Mouse (Mus musculus): ENCODE results near the gene Ankrd55. TPM values are rescaled to one million over a fixed set of nuclear protein-coding genes. Genes with fewer than 3 reads are reported as not detected.
A peak's percentile ranks its signal among the peaks of the same experiment; 100 is the strongest.
"Not testable (repeated sequence)": the region's sequence is repeated elsewhere in the genome, so short reads cannot be mapped to it uniquely, and the experiment has no call there.

Ankrd55 gene
- total and polyA plus RNA-seq, 3 experiments, result 0.57 to 1.6 (median 0.64) TPM

DNA sequence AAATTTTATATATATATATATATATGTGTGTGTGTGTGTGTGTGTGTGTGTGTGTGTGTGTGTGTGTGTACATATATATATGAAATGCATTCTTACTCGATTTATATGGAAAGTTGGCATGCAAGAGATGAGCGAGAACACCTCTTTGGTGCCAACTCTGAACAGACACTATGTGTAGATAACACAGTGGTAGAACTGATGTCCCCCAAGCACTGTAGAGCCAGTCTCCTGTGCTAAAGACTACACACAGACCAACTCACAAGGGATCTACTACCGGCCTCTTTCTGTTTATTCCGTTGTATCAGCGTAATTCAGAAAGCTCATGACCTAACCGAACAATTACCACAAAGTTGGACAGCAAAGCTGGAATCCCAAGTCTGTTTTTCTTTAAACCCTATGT, 6.2 kb downstream of the Ankrd55 start:
- 90% methylated on average over 6 of the region's 6 CpGs for WGBS
- H3K9ac ChIP-seq (ENCODE audit: low read depth, low read length), result no peak overlapping the region
- no peaks in the 10 kb centered on the region for H3K79me2 ChIP-seq (replicated peaks; ENCODE audit: control insufficient read depth, insufficient read depth, low read length)
- H3K4me1 ChIP-seq (ENCODE audit: control insufficient read depth, insufficient read depth, low read length), result no peaks in the 10 kb centered on the region
- H3K4me3 ChIP-seq, result no peak overlapping the region
- H3K27ac ChIP-seq, result no peak overlapping the region
- TF ChIP-seq EP300 (IDR thresholded peaks at IDR 0.05; ENCODE audit: insufficient read depth, low read depth, low read length), result no peak
- no peak for TF ChIP-seq CTCF (IDR thresholded peaks at IDR 0.05)
- no peak for TF ChIP-seq POLR2A (IDR thresholded peaks at IDR 0.05; ENCODE audit: insufficient read depth, low read depth, low read length)
- DNase-seq, result no peak
- intact Hi-C loops (cut with DNase I), result no loop called here
- no peaks in the 10 kb centered on the region for H3K36me3 ChIP-seq (ENCODE audit: control insufficient read depth, insufficient read depth, low read length)
- no peaks in the 10 kb centered on the region for H3K27me3 ChIP-seq (ENCODE audit: control insufficient read depth, insufficient read depth, low read length)

DNA sequence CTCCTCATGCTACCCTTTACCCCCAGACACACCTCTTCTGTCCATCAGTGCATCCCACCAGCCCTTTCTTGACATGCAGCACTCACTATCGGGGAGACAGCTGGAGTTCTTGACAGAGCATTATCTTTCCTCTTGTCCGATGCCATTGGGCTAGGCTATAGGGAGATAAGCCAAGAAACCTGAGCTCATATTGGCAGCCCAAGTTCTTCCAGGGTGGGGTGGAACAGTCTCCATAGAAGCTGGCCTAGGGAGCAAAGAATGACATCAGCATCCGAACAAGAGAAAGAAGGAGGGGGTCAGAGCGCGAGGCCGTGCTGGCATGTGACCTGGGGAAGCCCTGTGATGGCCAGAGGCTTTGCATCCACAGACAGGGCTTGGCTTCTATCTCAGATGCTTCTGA, 9.5 kb downstream of the Ankrd55 start:
- intact Hi-C loops (cut with DNase I), result no loop called here
- Histone ChIP-seq H3K4me1 (ENCODE audit: control insufficient read depth, insufficient read depth, low read length) (no peaks in the 10 kb centered on the region), H3K79me2 (replicated peaks; ENCODE audit: control insufficient read depth, insufficient read depth, low read length) (no peaks in the 10 kb centered on the region), H3K27ac (no peak overlapping the region), H3K36me3 (ENCODE audit: control insufficient read depth, insufficient read depth, low read length) (no peaks in the 10 kb centered on the region), H3K4me3 (no peak overlapping the region), H3K9ac (ENCODE audit: low read depth, low read length) (no peak overlapping the region), H3K27me3 (ENCODE audit: control insufficient read depth, insufficient read depth, low read length) (no peaks in the 10 kb centered on the region)
- 59% methylated on average over 6 of the region's 6 CpGs for WGBS
- no peak for TF ChIP-seq EP300 (IDR thresholded peaks at IDR 0.05; ENCODE audit: insufficient read depth, low read depth, low read length)
- no peak for TF ChIP-seq CTCF (IDR thresholded peaks at IDR 0.05)
- no peak for TF ChIP-seq POLR2A (IDR thresholded peaks at IDR 0.05; ENCODE audit: insufficient read depth, low read depth, low read length)
- peak; percentile 23 to 27 for DNase-seq

DNA sequence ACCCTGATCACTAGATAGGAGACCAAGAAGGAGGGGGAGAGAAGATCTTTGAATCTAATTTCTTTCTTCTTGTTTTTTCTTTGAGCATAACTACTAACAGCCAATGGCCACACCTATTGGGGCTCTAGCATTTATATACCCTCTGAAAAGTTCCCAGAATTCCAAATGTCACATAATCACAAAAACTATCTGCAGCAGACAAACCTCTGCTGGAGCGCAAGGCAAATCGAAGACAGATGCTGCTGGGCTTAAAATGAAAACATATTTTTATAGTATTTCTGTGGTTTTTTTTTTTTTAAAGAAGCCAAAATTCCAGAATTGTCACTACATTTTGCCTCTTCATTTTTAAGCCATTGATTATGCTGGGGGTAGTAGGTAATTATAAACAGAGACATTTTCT, 15.2 kb downstream of the Ankrd55 start:
- TF ChIP-seq EP300 (IDR thresholded peaks at IDR 0.05; ENCODE audit: insufficient read depth, low read depth, low read length) (no peak), POLR2A (IDR thresholded peaks at IDR 0.05; ENCODE audit: insufficient read depth, low read depth, low read length) (no peak), CTCF (IDR thresholded peaks at IDR 0.05) (no peak)
- Histone ChIP-seq H3K9ac (ENCODE audit: low read depth, low read length) (no peak overlapping the region), H3K4me3 (no peak overlapping the region), H3K27ac (no peak overlapping the region), H3K79me2 (replicated peaks; ENCODE audit: control insufficient read depth, insufficient read depth, low read length) (no peaks in the 10 kb centered on the region), H3K36me3 (ENCODE audit: control insufficient read depth, insufficient read depth, low read length) (no peaks in the 10 kb centered on the region), H3K27me3 (ENCODE audit: control insufficient read depth, insufficient read depth, low read length) (no peaks in the 10 kb centered on the region), H3K4me1 (ENCODE audit: control insufficient read depth, insufficient read depth, low read length) (no peaks in the 10 kb centered on the region)
- 95% methylated on average over 2 of the region's 2 CpGs for WGBS
- no peak for DNase-seq
- intact Hi-C loops (cut with DNase I), result no loop called here

DNA sequence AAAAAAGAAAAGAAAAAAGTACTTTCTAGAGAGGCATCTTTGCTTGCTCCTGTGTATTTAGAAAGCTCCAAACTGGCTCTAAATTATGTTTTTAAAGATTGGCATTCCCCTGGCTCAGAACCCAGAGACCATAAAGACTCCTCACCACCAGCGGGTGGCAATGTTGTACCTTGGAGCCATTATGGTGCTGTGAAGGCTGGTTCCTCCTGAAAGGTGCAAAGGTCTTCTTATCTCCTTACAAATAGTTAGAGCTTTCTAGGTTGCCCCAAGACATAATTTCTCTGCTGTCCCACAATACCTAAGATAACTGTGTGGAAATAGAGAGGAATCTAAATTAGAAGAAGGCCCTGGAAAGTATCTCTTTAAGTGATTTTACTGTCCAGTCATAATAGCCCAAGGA, 20.4 kb downstream of the Ankrd55 start:
- no peak overlapping the region for H3K9ac ChIP-seq (ENCODE audit: low read depth, low read length)
- H3K27me3 ChIP-seq (ENCODE audit: control insufficient read depth, insufficient read depth, low read length), result no peaks in the 10 kb centered on the region
- H3K4me3 ChIP-seq, result no peak overlapping the region
- intact Hi-C loops (cut with DNase I), result loop anchor here (1.0 kb wide), 2 partner anchors 201 to 222 kb away; no protein-coding TSS in a partner anchor
- no peaks in the 10 kb centered on the region for H3K36me3 ChIP-seq (ENCODE audit: control insufficient read depth, insufficient read depth, low read length)
- H3K4me1 ChIP-seq (ENCODE audit: control insufficient read depth, insufficient read depth, low read length), result no peaks in the 10 kb centered on the region; the same call in 1 of the 2 replicates
- peak; percentile 68 to 73 for DNase-seq
- H3K79me2 ChIP-seq (replicated peaks; ENCODE audit: control insufficient read depth, insufficient read depth, low read length), result no peaks in the 10 kb centered on the region
- peak; percentile 92 for TF ChIP-seq EP300 (IDR thresholded peaks at IDR 0.05; ENCODE audit: insufficient read depth, low read depth, low read length)
- TF ChIP-seq POLR2A (IDR thresholded peaks at IDR 0.05; ENCODE audit: insufficient read depth, low read depth, low read length), result no peak
- TF ChIP-seq CTCF (IDR thresholded peaks at IDR 0.05), result peak; percentile 97
- H3K27ac ChIP-seq, result no peak overlapping the region
- 8% methylated on average over 1 of the region's 1 CpGs for WGBS

DNA sequence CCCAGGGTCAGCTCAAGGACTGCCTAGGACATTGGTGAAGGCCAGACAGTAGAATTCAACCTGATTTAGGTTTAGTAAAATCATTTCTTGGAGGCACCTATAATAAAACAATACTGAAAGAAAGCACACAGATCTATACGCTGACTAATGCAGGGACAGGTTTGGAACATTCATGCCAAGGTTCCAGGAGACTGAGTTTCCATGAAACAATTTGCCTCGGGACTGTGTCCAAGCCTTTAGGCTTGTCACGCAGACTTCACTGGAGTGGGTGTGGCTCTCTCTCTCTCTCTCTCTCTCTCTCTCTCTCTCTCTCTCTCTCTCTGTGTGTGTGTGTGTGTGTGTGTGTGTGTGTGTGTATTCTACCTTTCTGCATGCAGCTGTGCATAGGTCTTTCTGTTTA, 23.4 kb downstream of the Ankrd55 start:
- H3K27me3 ChIP-seq (ENCODE audit: control insufficient read depth, insufficient read depth, low read length); intact Hi-C loops (cut with DNase I); H3K9ac ChIP-seq (ENCODE audit: low read depth, low read length); H3K27ac ChIP-seq; DNase-seq; H3K4me3 ChIP-seq; H3K4me1 ChIP-seq (ENCODE audit: control insufficient read depth, insufficient read depth, low read length); H3K79me2 ChIP-seq (replicated peaks; ENCODE audit: control insufficient read depth, insufficient read depth, low read length); H3K36me3 ChIP-seq (ENCODE audit: control insufficient read depth, insufficient read depth, low read length): not testable (repeated sequence)
- 27% methylated on average over 3 of the region's 3 CpGs for WGBS

DNA sequence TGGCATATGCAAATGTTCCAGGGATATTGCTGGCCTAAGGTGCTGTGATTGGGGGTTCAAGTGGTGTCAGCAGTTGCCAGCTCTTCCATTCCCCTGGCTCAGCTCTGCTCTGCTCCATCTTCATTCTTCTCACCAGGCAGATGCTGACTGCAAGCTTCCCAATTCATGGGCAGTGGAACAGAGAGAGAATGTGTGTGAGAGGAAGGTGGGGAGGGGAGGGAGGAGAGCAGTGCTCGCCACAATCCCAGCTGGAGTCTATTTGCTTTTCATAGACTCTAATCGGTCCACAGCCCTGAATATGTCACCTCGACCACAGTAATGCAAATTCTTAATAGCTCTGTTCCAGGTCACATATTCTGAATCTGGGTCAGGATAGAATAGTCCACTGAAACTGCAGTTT, 27.2 kb downstream of the Ankrd55 start:
- no peaks in the 10 kb centered on the region for H3K4me1 ChIP-seq (ENCODE audit: control insufficient read depth, insufficient read depth, low read length)
- WGBS, result 69% methylated on average over 3 of the region's 3 CpGs

More for the DNA sequence above, 27.2 kb downstream of the Ankrd55 start:
- Histone ChIP-seq H3K27me3 (ENCODE audit: control insufficient read depth, insufficient read depth, low read length) (no peaks in the 10 kb centered on the region), H3K4me3 (no peak overlapping the region), H3K9ac (ENCODE audit: low read depth, low read length) (no peak overlapping the region), H3K36me3 (ENCODE audit: control insufficient read depth, insufficient read depth, low read length) (no peaks in the 10 kb centered on the region), H3K79me2 (replicated peaks; ENCODE audit: control insufficient read depth, insufficient read depth, low read length) (no peaks in the 10 kb centered on the region), H3K27ac (no peak overlapping the region)
- TF ChIP-seq POLR2A (IDR thresholded peaks at IDR 0.05; ENCODE audit: insufficient read depth, low read depth, low read length) (no peak), EP300 (IDR thresholded peaks at IDR 0.05; ENCODE audit: insufficient read depth, low read depth, low read length) (no peak), CTCF (IDR thresholded peaks at IDR 0.05) (no peak)
- intact Hi-C loops (cut with DNase I), result no loop called here
- DNase-seq, result no peak
